Mouse (Mus musculus) embryonic facial prominence, embryonic 11.5 days (tissue): Measurements from ENCODE around the gene Adamtsl4. TPM values are rescaled to one million over a fixed set of nuclear protein-coding genes. Genes with fewer than 3 reads are reported as not detected.
A peak's percentile ranks its signal among the peaks of the same experiment; 100 is the strongest.

ENCODE experiments used
- ATAC-seq: fragments of 200-750 bp; cut with Nextera tagmentation; replicated peaks from 2 replicates; pipeline ENCODE4 v1.8.0; 2017; ENCODE audit warnings: low read depth; ENCODE audit not compliant: insufficient number of reproducible peaks, low FRiP score, low TSS enrichment
- DNase-seq: peaks from one replicate; pipeline ENCODE4 v3.0.0-alpha.2; 2015; ENCODE audit warnings: low spot score
- H3K27ac ChIP-seq: fragments of 300-500 bp; sonication (generic); replicated peaks from 2 replicates; pipeline ENCODE4 v1.5.1; 2014; ENCODE audit warnings: mild to moderate bottlenecking, low read depth, low read length, control low read depth
- H3K27me3 ChIP-seq: fragments of 300-500 bp; sonication (generic); 2 replicates; pipeline ENCODE4 v1.6.1; 2014; ENCODE audit warnings: mild to moderate bottlenecking, low read length, moderate library complexity, mixed read lengths; ENCODE audit not compliant: control insufficient read depth, insufficient read depth
- H3K36me3 ChIP-seq: fragments of 300-500 bp; sonication (generic); replicated peaks from 2 replicates; pipeline ENCODE4 v1.6.1; 2014; ENCODE audit warnings: low read depth, mild to moderate bottlenecking, low read length, moderate library complexity, mixed read lengths; ENCODE audit not compliant: control insufficient read depth, insufficient read depth
- H3K4me1 ChIP-seq: fragments of 300-500 bp; sonication (generic); 2 replicates; pipeline ENCODE4 v1.6.1; 2014; ENCODE audit warnings: low read length, mixed read lengths; ENCODE audit not compliant: control insufficient read depth, insufficient read depth
- H3K4me2 ChIP-seq: fragments of 300-500 bp; sonication (generic); 2 replicates; pipeline ENCODE4 v1.6.1; 2014; ENCODE audit warnings: low read depth, mild to moderate bottlenecking, control low read depth, low read length, moderate library complexity
- H3K4me3 ChIP-seq: fragments of 300-500 bp; sonication (generic); 2 replicates; pipeline ENCODE4 v1.5.1; 2014; ENCODE audit warnings: low read depth, low read length, control low read depth
- H3K9ac ChIP-seq: fragments of 300-500 bp; sonication (generic); replicated peaks from 2 replicates; pipeline ENCODE4 v1.6.1; 2014; ENCODE audit warnings: mild to moderate bottlenecking, control low read depth, low read length
- H3K9me3 ChIP-seq: fragments of 300-500 bp; sonication (generic); replicated peaks from 2 replicates; pipeline ENCODE4 v1.6.1; 2016; ENCODE audit warnings: mild to moderate bottlenecking, low read length, inconsistent platforms, mixed read lengths; ENCODE audit not compliant: control insufficient read depth
- WGBS: fragments of 180-500 bp; shearing (Covaris S2); extraction: QIAGEN DNeasy Blood & Tissue Kit; methylation state at CpG from one replicate; pipeline ENCODE4 v1.1.7; 2014; 5-methylcytosine and 5-hydroxymethylcytosine counted together
- polyA plus RNA-seq: library from polyadenylated mRNA; unstranded; fragments of >200 nt; fragmentation: Nextera tagmentation; extraction: Ambion mirVana; gene quantifications from 2 replicates; pipeline ENCODE4 v1.2.1, GENCODE M21; 2014

Adamtsl4 gene
- polyA plus RNA-seq, 1 experiment from 2014 or later = 0.55 TPM

GRCm38 (mm10) chr3:95689171-95689915 lies 1.6 kb upstream of the Adamtsl4 start:
- H3K27ac ChIP-seq = no peak overlapping the region
- H3K4me1 ChIP-seq = peaks cover 3% of the 10 kb centered on the region
- H3K9ac ChIP-seq = no peak overlapping the region
- H3K9me3 ChIP-seq = no peaks in the 10 kb centered on the region
- ATAC-seq = no peak
- no peaks in the 10 kb centered on the region for H3K36me3 ChIP-seq
- no peak overlapping the region for H3K4me2 ChIP-seq
- H3K4me3 ChIP-seq = no peak overlapping the region
- DNase-seq = no peak
- peaks cover 3% of the 10 kb centered on the region for H3K27me3 ChIP-seq
- 24% methylated on average over 11 of the region's 11 CpGs for WGBS

- no peak overlapping the region for H3K9ac ChIP-seq
- H3K27ac ChIP-seq = no peak overlapping the region
- ATAC-seq (0 out of 2 replicates have a peak, but pooled peaks have one; percentile 0), DNase-seq (no peak)
- H3K4me2 ChIP-seq = peak overlapping the region; percentile 80
- H3K4me3 ChIP-seq = peak overlapping the region; percentile 39; the same call in 1 of the 2 replicates
- peaks cover 3% of the 10 kb centered on the region for H3K27me3 ChIP-seq
- WGBS = 7% methylated on average over 4 of the region's 4 CpGs
- no peaks in the 10 kb centered on the region for H3K36me3 ChIP-seq
- H3K4me1 ChIP-seq = peaks cover 5% of the 10 kb centered on the region
- no peaks in the 10 kb centered on the region for H3K9me3 ChIP-seq
Measured at GRCm38 (mm10) chr3:95687168-95687523, 571 bp downstream of the Adamtsl4 start.

- DNase-seq (no peak), ATAC-seq (0 out of 2 replicates have a peak, but pooled peaks have one; percentile 4)
- peaks cover 5% of the 10 kb centered on the region for H3K4me1 ChIP-seq
- peaks cover 3% of the 10 kb centered on the region for H3K27me3 ChIP-seq
- no peaks in the 10 kb centered on the region for H3K9me3 ChIP-seq
- H3K4me2 ChIP-seq = no peak overlapping the region; the same call in 1 of the 2 replicates
- H3K9ac ChIP-seq = no peak overlapping the region
- H3K4me3 ChIP-seq = no peak overlapping the region
- WGBS = 38% methylated on average over 10 of the region's 10 CpGs
- no peaks in the 10 kb centered on the region for H3K36me3 ChIP-seq
- no peak overlapping the region for H3K27ac ChIP-seq
Measured at GRCm38 (mm10) chr3:95686492-95687167, 1.1 kb downstream of the Adamtsl4 start.

GRCm38 (mm10) chr3:95685701-95686100 lies 2.0 kb downstream of the Adamtsl4 start:
- ATAC-seq (no peak), DNase-seq (no peak)
- peaks cover 5% of the 10 kb centered on the region for H3K4me1 ChIP-seq
- 63% methylated on average over 2 of the region's 2 CpGs for WGBS
- no peak overlapping the region for H3K9ac ChIP-seq
- H3K27ac ChIP-seq = no peak overlapping the region
- H3K4me2 ChIP-seq = no peak overlapping the region
- peaks cover 3% of the 10 kb centered on the region for H3K27me3 ChIP-seq
- no peak overlapping the region for H3K4me3 ChIP-seq
- no peaks in the 10 kb centered on the region for H3K36me3 ChIP-seq
- H3K9me3 ChIP-seq = no peaks in the 10 kb centered on the region

GRCm38 (mm10) chr3:95685301-95685700 lies 2.4 kb downstream of the Adamtsl4 start:
- no peak for DNase-seq
- no peak overlapping the region for H3K27ac ChIP-seq
- 80% methylated on average over 4 of the region's 4 CpGs for WGBS
- no peak overlapping the region for H3K9ac ChIP-seq
- peaks cover 3% of the 10 kb centered on the region for H3K27me3 ChIP-seq
- peaks cover 5% of the 10 kb centered on the region for H3K4me1 ChIP-seq
- no peaks in the 10 kb centered on the region for H3K9me3 ChIP-seq
- no peak for ATAC-seq
- no peak overlapping the region for H3K4me2 ChIP-seq
- no peaks in the 10 kb centered on the region for H3K36me3 ChIP-seq
- no peak overlapping the region for H3K4me3 ChIP-seq

GRCm38 (mm10) chr3:95684846-95685245 lies 2.9 kb downstream of the Adamtsl4 start:
- ATAC-seq (no peak), DNase-seq (no peak)
- H3K36me3 ChIP-seq = no peaks in the 10 kb centered on the region
- no peak overlapping the region for H3K4me3 ChIP-seq
- H3K27ac ChIP-seq = no peak overlapping the region
- peaks cover 5% of the 10 kb centered on the region for H3K4me1 ChIP-seq
- H3K9me3 ChIP-seq = no peaks in the 10 kb centered on the region
- no peak overlapping the region for H3K9ac ChIP-seq
- H3K27me3 ChIP-seq = peaks cover 3% of the 10 kb centered on the region
- H3K4me2 ChIP-seq = no peak overlapping the region
- 59% methylated on average over 6 of the region's 8 CpGs for WGBS

GRCm38 (mm10) chr3:95682878-95683277 lies 4.8 kb downstream of the Adamtsl4 start:
- ATAC-seq = no peak
- H3K27me3 ChIP-seq = peaks cover 3% of the 10 kb centered on the region
- WGBS = 63% methylated on average over 5 of the region's 5 CpGs
- DNase-seq = no peak
- H3K4me1 ChIP-seq = peaks cover 5% of the 10 kb centered on the region
- H3K4me2 ChIP-seq = no peak overlapping the region
- no peak overlapping the region for H3K9ac ChIP-seq
- no peaks in the 10 kb centered on the region for H3K36me3 ChIP-seq
- no peak overlapping the region for H3K27ac ChIP-seq
- no peaks in the 10 kb centered on the region for H3K9me3 ChIP-seq
- H3K4me3 ChIP-seq = no peak overlapping the region

GRCm38 (mm10) chr3:95681365-95681764 lies 6.4 kb downstream of the Adamtsl4 start:
- H3K4me1 ChIP-seq = peaks cover 2% of the 10 kb centered on the region
- H3K4me3 ChIP-seq = no peak overlapping the region
- WGBS = 50% methylated on average over 11 of the region's 11 CpGs
- H3K4me2 ChIP-seq = no peak overlapping the region; the same call in 1 of the 2 replicates
- no peaks in the 10 kb centered on the region for H3K27me3 ChIP-seq
- DNase-seq (no peak), ATAC-seq (no peak)
- H3K36me3 ChIP-seq = no peaks in the 10 kb centered on the region; the same call in 1 of the 2 replicates
- 0 out of 2 replicates have a peak overlapping the region, but pooled peaks have one; percentile 18 for H3K9ac ChIP-seq
- H3K9me3 ChIP-seq = no peaks in the 10 kb centered on the region
- no peak overlapping the region for H3K27ac ChIP-seq
